Mouse (Mus musculus): ENCODE data around the gene Fbxo47. TPM values are rescaled to one million over a fixed set of nuclear protein-coding genes. Genes with fewer than 3 reads are reported as not detected.

Gene Fbxo47
- polyA plus RNA-seq, 1 experiment from 2014 or later, result 0.60 TPM

DNA sequence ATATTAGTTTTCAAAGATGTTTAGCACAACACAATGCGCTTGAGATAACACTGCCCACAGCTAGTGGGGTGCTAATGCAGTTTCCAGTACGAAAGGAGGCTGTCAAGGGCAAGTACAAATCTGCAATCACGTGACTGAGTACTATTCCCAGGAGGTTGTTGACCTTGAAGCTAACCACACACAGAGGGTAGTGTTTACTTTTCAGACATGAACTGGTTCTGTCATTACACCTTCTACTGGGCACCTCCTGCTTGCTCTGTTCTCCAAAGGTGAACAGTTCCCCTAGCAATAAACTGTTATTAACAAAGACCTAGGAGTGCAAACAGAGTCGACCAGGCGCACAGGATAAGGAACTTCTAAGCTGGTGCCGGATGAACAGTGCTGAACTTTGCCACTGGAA, 33.6 kb downstream of the Fbxo47 start:
- H3K9me3 ChIP-seq (replicated peaks; ENCODE audit: control insufficient read depth, low read length), result no peaks in the 10 kb centered on the region
- no peak overlapping the region for H3K4me3 ChIP-seq (ENCODE audit: low read depth, low read length)
- no peak overlapping the region for H3K4me2 ChIP-seq (ENCODE audit: low read depth, low read length)
- WGBS, result 57% methylated on average over 6 of the region's 6 CpGs
- H3K36me3 ChIP-seq (replicated peaks; ENCODE audit: control insufficient read depth, insufficient read depth, low read depth, low read length), result no peaks in the 10 kb centered on the region
- no peak overlapping the region for H3K27ac ChIP-seq (replicated peaks; ENCODE audit: low read depth, low read length)
- no peak overlapping the region for H3K9ac ChIP-seq (replicated peaks; ENCODE audit: low read length)
- ATAC-seq (replicated peaks; ENCODE audit: insufficient number of reproducible peaks, low FRiP score, low TSS enrichment, low read depth) (no peak), DNase-seq (ENCODE audit: low spot score) (peak; percentile 9)
- no peaks in the 10 kb centered on the region for H3K27me3 ChIP-seq (ENCODE audit: control insufficient read depth, insufficient read depth, low read length)
- H3K4me1 ChIP-seq (ENCODE audit: control insufficient read depth, insufficient read depth, low read length), result no peaks in the 10 kb centered on the region

DNA sequence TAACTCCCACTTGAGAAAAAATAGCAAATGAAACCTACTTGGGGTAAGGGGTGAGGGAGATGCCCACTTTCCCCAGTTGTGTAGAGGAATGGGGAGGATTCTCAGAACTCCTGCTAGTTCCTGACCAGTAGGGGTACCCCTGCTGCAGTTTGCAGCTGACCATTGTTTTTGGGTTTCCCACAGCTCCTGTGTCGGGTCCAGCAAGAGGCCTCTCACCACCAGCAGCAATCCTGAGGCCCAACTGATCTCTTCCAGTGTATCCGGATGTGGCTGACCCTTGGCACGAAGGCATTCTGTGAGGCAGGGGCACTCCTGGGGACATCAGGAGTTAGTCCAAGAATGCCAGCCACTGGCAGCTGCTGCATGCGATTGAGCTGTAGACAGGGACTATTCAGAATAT, 42.0 kb downstream of the Fbxo47 start:
- ATAC-seq (replicated peaks; ENCODE audit: insufficient number of reproducible peaks, low FRiP score, low TSS enrichment, low read depth), result no peak
- Histone ChIP-seq H3K4me1 (ENCODE audit: control insufficient read depth, insufficient read depth, low read length) (no peaks in the 10 kb centered on the region), H3K27ac (replicated peaks; ENCODE audit: low read depth, low read length) (no peak overlapping the region), H3K36me3 (replicated peaks; ENCODE audit: control insufficient read depth, insufficient read depth, low read depth, low read length) (no peaks in the 10 kb centered on the region), H3K27me3 (ENCODE audit: control insufficient read depth, insufficient read depth, low read length) (no peaks in the 10 kb centered on the region), H3K9ac (replicated peaks; ENCODE audit: low read length) (no peak overlapping the region; the same call in 1 of the 2 replicates), H3K4me3 (ENCODE audit: low read depth, low read length) (no peak overlapping the region), H3K9me3 (replicated peaks; ENCODE audit: control insufficient read depth, low read length) (no peaks in the 10 kb centered on the region), H3K4me2 (ENCODE audit: low read depth, low read length) (no peak overlapping the region)
- peak; percentile 23 for DNase-seq (ENCODE audit: low spot score)
- whole genome bisulfite sequencing, result 35% methylated on average over 4 of the region's 4 CpGs

GRCm38 (mm10) chr11:97840991-97841661, 42.8 kb downstream of the Fbxo47 start:
- no peaks in the 10 kb centered on the region for H3K27me3 ChIP-seq (ENCODE audit: control insufficient read depth, insufficient read depth, low read length)
- H3K4me2 ChIP-seq (ENCODE audit: low read depth, low read length), result peak overlapping the region; percentile 51
- H3K9ac ChIP-seq (replicated peaks; ENCODE audit: low read length), result peak overlapping the region; percentile 67
- H3K9me3 ChIP-seq (replicated peaks; ENCODE audit: control insufficient read depth, low read length), result no peaks in the 10 kb centered on the region
- DNase-seq (ENCODE audit: low spot score) (peak; percentile 93), ATAC-seq (replicated peaks; ENCODE audit: insufficient number of reproducible peaks, low FRiP score, low TSS enrichment, low read depth) (peak; percentile 86)
- peak overlapping the region; percentile 34 for H3K4me3 ChIP-seq (ENCODE audit: low read depth, low read length)
- 0 out of 2 replicates have a peak, but pooled peaks cover 2% of the 10 kb centered on the region for H3K36me3 ChIP-seq (replicated peaks; ENCODE audit: control insufficient read depth, insufficient read depth, low read depth, low read length)
- peak overlapping the region; percentile 71 for H3K27ac ChIP-seq (replicated peaks; ENCODE audit: low read depth, low read length)
- H3K4me1 ChIP-seq (ENCODE audit: control insufficient read depth, insufficient read depth, low read length), result no peaks in the 10 kb centered on the region
- 1% methylated on average over 22 of the region's 22 CpGs for WGBS

- 0 out of 2 replicates have a peak, but pooled peaks cover 2% of the 10 kb centered on the region for H3K36me3 ChIP-seq (replicated peaks; ENCODE audit: control insufficient read depth, insufficient read depth, low read depth, low read length)
- peak within 1 kb of the TSS; percentile 51 for H3K4me2 ChIP-seq (ENCODE audit: low read depth, low read length)
- no peaks in the 10 kb centered on the region for H3K9me3 ChIP-seq (replicated peaks; ENCODE audit: control insufficient read depth, low read length)
- H3K27me3 ChIP-seq (ENCODE audit: control insufficient read depth, insufficient read depth, low read length), result no peaks in the 10 kb centered on the region
- H3K9ac ChIP-seq (replicated peaks; ENCODE audit: low read length), result peak within 1 kb of the TSS; percentile 67
- DNase-seq (ENCODE audit: low spot score) (peak; percentile 74), ATAC-seq (replicated peaks; ENCODE audit: insufficient number of reproducible peaks, low FRiP score, low TSS enrichment, low read depth) (0 out of 2 replicates have a peak, but pooled peaks have one; percentile 24)
- H3K27ac ChIP-seq (replicated peaks; ENCODE audit: low read depth, low read length), result peak within 1 kb of the TSS; percentile 71
- H3K4me3 ChIP-seq (ENCODE audit: low read depth, low read length), result peak within 1 kb of the TSS; percentile 34
- WGBS, result 1% methylated on average over 6 of the region's 6 CpGs
- no peaks in the 10 kb centered on the region for H3K4me1 ChIP-seq (ENCODE audit: control insufficient read depth, insufficient read depth, low read length)
Observed at GRCm38 (mm10) chr11:97840539-97840954, 43.4 kb downstream of the Fbxo47 start, which contains the start of gene B230217C12Rik. B230217C12Rik (plus strand) TSS chr11:97840780.

DNA sequence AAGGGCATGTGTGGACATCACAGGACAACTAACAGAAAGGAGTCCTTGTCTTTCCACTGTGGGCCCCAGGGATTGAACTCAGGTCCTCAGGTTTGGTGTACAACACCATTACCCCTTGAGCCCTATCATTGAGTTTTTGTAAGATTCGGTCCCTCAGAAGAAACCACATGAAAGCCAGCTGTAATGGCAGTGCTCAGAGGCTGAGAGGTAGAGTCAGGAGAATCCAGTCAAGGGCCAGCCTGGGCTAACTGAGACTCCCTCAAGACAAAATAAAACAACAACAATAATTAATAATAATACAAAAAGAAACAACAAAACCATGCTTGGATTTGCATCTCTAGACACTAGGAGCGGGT, 43.8 kb downstream of the Fbxo47 start:
- DNase-seq (ENCODE audit: low spot score), result no peak
- Histone ChIP-seq H3K4me2 (ENCODE audit: low read depth, low read length) (no peak overlapping the region), H3K36me3 (replicated peaks; ENCODE audit: control insufficient read depth, insufficient read depth, low read depth, low read length) (0 out of 2 replicates have a peak, but pooled peaks cover 2% of the 10 kb centered on the region), H3K27me3 (ENCODE audit: control insufficient read depth, insufficient read depth, low read length) (no peaks in the 10 kb centered on the region), H3K9ac (replicated peaks; ENCODE audit: low read length) (no peak overlapping the region), H3K27ac (replicated peaks; ENCODE audit: low read depth, low read length) (no peak overlapping the region; the same call in 1 of the 2 replicates), H3K4me1 (ENCODE audit: control insufficient read depth, insufficient read depth, low read length) (no peaks in the 10 kb centered on the region), H3K4me3 (ENCODE audit: low read depth, low read length) (no peak overlapping the region), H3K9me3 (replicated peaks; ENCODE audit: control insufficient read depth, low read length) (no peaks in the 10 kb centered on the region)
- no peak for ATAC-seq (replicated peaks; ENCODE audit: insufficient number of reproducible peaks, low FRiP score, low TSS enrichment, low read depth)
- WGBS, result 58% methylated on average over 2 of the region's 2 CpGs

- no peak overlapping the region for H3K4me2 ChIP-seq (ENCODE audit: low read depth, low read length)
- H3K4me3 ChIP-seq (ENCODE audit: low read depth, low read length), result no peak overlapping the region
- no peaks in the 10 kb centered on the region for H3K4me1 ChIP-seq (ENCODE audit: control insufficient read depth, insufficient read depth, low read length)
- H3K9ac ChIP-seq (replicated peaks; ENCODE audit: low read length), result no peak overlapping the region
- no peaks in the 10 kb centered on the region for H3K27me3 ChIP-seq (ENCODE audit: control insufficient read depth, insufficient read depth, low read length)
- ATAC-seq (replicated peaks; ENCODE audit: insufficient number of reproducible peaks, low FRiP score, low TSS enrichment, low read depth), result no peak
- H3K9me3 ChIP-seq (replicated peaks; ENCODE audit: control insufficient read depth, low read length), result no peaks in the 10 kb centered on the region
- peak overlapping the region; percentile 35 for H3K27ac ChIP-seq (replicated peaks; ENCODE audit: low read depth, low read length)
- DNase-seq (ENCODE audit: low spot score), result no peak
- 0 out of 2 replicates have a peak, but pooled peaks cover 2% of the 10 kb centered on the region for H3K36me3 ChIP-seq (replicated peaks; ENCODE audit: control insufficient read depth, insufficient read depth, low read depth, low read length)
- 58% methylated on average over 11 of the region's 11 CpGs for WGBS
Observed at GRCm38 (mm10) chr11:97839441-97840134, 44.4 kb downstream of the Fbxo47 start.

GRCm38 (mm10) chr11:97838779-97839440, 45.0 kb downstream of the Fbxo47 start:
- Histone ChIP-seq H3K9me3 (replicated peaks; ENCODE audit: control insufficient read depth, low read length) (no peaks in the 10 kb centered on the region), H3K27me3 (ENCODE audit: control insufficient read depth, insufficient read depth, low read length) (no peaks in the 10 kb centered on the region), H3K36me3 (replicated peaks; ENCODE audit: control insufficient read depth, insufficient read depth, low read depth, low read length) (peaks cover 2% of the 10 kb centered on the region; the same call in 1 of the 2 replicates), H3K9ac (replicated peaks; ENCODE audit: low read length) (no peak overlapping the region), H3K4me2 (ENCODE audit: low read depth, low read length) (no peak overlapping the region), H3K4me1 (ENCODE audit: control insufficient read depth, insufficient read depth, low read length) (no peaks in the 10 kb centered on the region), H3K27ac (replicated peaks; ENCODE audit: low read depth, low read length) (peak overlapping the region; percentile 35), H3K4me3 (ENCODE audit: low read depth, low read length) (no peak overlapping the region)
- ATAC-seq (replicated peaks; ENCODE audit: insufficient number of reproducible peaks, low FRiP score, low TSS enrichment, low read depth) (no peak), DNase-seq (ENCODE audit: low spot score) (no peak)
- WGBS, result 38% methylated on average over 10 of the region's 10 CpGs

All from embryonic facial prominence, embryonic 11.5 days (tissue).